Mouse (Mus musculus) hindbrain, embryonic 16.5 days (tissue): ENCODE results near the gene Cdca5. TPM values are rescaled to one million over a fixed set of nuclear protein-coding genes. Genes with fewer than 3 reads are reported as not detected.

Source experiments
- ATAC-seq: fragments of 200-750 bp; cut with Nextera tagmentation; 2 replicates; pipeline ENCODE4 v1.8.0; 2017; ENCODE audit warnings: moderate TSS enrichment, moderate library complexity
- H3K27ac ChIP-seq: fragments of 300-500 bp; sonication (generic); 2 replicates; pipeline ENCODE4 v1.5.1; 2014; ENCODE audit warnings: low read depth, mild to moderate bottlenecking, control low read depth, low read length, moderate library complexity
- H3K27me3 ChIP-seq: fragments of 300-500 bp; sonication (generic); replicated peaks from 2 replicates; pipeline ENCODE4 v1.6.1; 2014; ENCODE audit warnings: low read length; ENCODE audit not compliant: control insufficient read depth, insufficient read depth
- H3K36me3 ChIP-seq: fragments of 300-500 bp; sonication (generic); 2 replicates; pipeline ENCODE4 v1.6.1; 2014; ENCODE audit warnings: mild to moderate bottlenecking, low read length, moderate library complexity, mixed read lengths; ENCODE audit not compliant: control insufficient read depth, insufficient read depth
- H3K4me1 ChIP-seq: fragments of 300-500 bp; sonication (generic); 2 replicates; pipeline ENCODE4 v1.6.1; 2014; ENCODE audit warnings: low read depth, low read length; ENCODE audit not compliant: control insufficient read depth, insufficient read depth
- H3K4me2 ChIP-seq: fragments of 300-500 bp; sonication (generic); 2 replicates; pipeline ENCODE4 v1.6.1; 2014; ENCODE audit warnings: mild to moderate bottlenecking, low read length, control low read depth, moderate library complexity
- H3K4me3 ChIP-seq: fragments of 300-500 bp; sonication (generic); 2 replicates; pipeline ENCODE4 v1.5.1; 2014; ENCODE audit warnings: mild to moderate bottlenecking, low read length, control low read depth, moderate library complexity
- H3K9ac ChIP-seq: fragments of 300-500 bp; sonication (generic); 2 replicates; pipeline ENCODE4 v1.6.1; 2014; ENCODE audit warnings: low read depth, mild to moderate bottlenecking, control low read depth, low read length, moderate library complexity
- H3K9me3 ChIP-seq: fragments of 300-500 bp; sonication (generic); 2 replicates; pipeline ENCODE4 v1.6.1; 2014; ENCODE audit warnings: mild to moderate bottlenecking, low read length, moderate library complexity; ENCODE audit not compliant: control insufficient read depth
- WGBS: fragments of 180-500 bp; shearing (Covaris S2); extraction: QIAGEN DNeasy Blood & Tissue Kit; methylation state at CpG from one replicate; pipeline ENCODE4 v1.1.7; 2014; 5-methylcytosine and 5-hydroxymethylcytosine counted together
- polyA plus RNA-seq: library from polyadenylated mRNA; unstranded; fragments of >200 nt; fragmentation: Nextera tagmentation; extraction: Ambion mirVana; gene quantifications from 2 replicates; pipeline ENCODE4 v1.2.1, GENCODE M21; 2015

The Cdca5 gene
- polyA plus RNA-seq, 1 experiment from 2014 or later: 6.8 TPM

DNA sequence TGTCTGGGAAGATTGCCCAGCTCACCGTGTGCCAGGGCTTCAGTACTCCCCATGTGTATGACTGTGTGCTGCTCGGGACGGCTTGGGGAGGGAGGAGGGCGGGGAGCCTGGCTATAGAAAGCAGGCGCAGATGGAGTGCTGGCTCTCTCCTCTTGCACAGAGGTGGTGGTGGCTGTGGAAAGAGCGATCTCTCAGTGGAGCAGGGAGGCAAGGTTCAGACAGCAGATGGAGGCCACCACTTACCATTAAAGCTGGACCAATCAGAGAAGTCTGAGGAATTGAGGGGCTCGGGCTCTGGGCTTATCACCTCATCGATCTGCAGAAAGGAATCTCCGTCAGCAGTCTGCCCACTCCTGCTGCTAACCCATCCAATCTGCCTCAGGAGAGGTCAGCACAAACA, 2.6 kb upstream of the Cdca5 start, which contains the start of gene Gm28374:
Gene Gm28374 (minus strand): TSS at position 101 of the 400 bp plus-strand sequence.
- Histone ChIP-seq H3K4me2 (no peak within 1 kb of the TSS), H3K27me3 (no peaks in the 10 kb centered on the region), H3K4me1 (peaks cover 19% of the 10 kb centered on the region), H3K9me3 (no peaks in the 10 kb centered on the region), H3K9ac (no peak within 1 kb of the TSS), H3K27ac (no peak within 1 kb of the TSS), H3K4me3 (no peak within 1 kb of the TSS), H3K36me3 (peaks cover 15% of the 10 kb centered on the region)
- ATAC-seq: no peak
- WGBS: 82% methylated on average over 9 of the region's 9 CpGs

DNA sequence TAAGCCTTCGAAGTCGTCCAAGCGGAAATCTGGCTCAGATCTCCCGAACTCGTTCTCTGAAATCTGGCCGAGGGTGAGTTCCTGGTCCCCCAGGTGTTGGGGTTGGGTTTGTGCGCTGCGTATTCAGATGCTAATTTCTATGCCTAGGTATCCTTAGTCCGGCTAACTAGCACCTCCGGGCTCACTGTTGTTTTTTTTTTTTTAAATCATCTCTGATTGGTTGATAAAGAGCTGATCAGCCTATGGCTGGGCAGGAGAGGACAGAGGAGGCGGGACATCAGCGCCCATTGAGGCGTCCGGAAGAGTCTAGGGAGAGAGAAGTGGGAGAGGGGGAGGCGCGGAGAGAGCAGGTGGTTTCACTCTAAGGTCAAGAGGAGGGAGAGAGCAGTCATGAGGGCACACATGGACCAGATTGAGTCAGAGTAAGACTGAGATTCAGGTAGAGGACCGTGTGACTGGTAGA, 665 bp downstream of the Cdca5 start:
- H3K27ac ChIP-seq: no peak overlapping the region
- 0 out of 2 replicates have a peak overlapping the region, but pooled peaks have one; percentile 7 for H3K9ac ChIP-seq
- WGBS: 0% methylated on average over 17 of the region's 17 CpGs
- H3K4me2 ChIP-seq: peak overlapping the region; percentile 85
- peak overlapping the region; percentile 53 for H3K4me3 ChIP-seq
- peaks cover 19% of the 10 kb centered on the region for H3K4me1 ChIP-seq
- no peaks in the 10 kb centered on the region for H3K9me3 ChIP-seq
- H3K27me3 ChIP-seq: no peaks in the 10 kb centered on the region
- peak; percentile 60 for ATAC-seq
- H3K36me3 ChIP-seq: peaks cover 10% of the 10 kb centered on the region

DNA sequence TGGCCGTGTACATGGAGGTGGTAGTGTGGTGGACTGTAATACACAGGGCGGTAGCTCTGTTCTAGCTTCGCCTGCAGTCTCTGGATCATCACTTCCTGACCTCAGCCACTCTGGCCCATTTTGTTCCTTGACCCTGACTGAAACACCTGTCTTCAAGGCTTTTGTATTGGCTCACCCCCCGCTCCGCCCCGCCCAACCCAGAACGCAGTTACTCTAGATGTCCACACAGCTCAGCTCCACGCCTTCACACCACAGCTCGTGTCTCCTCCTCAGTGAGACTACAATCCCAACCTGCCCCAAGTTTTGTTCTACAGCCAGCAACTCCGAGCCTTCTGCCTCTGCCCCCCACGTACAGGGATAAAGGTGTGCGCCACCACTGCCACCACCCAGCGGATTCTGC, 4.1 kb downstream of the Cdca5 start:
- Histone ChIP-seq H3K9me3 (no peaks in the 10 kb centered on the region), H3K27ac (no peak overlapping the region), H3K4me1 (peaks cover 12% of the 10 kb centered on the region), H3K27me3 (no peaks in the 10 kb centered on the region), H3K4me3 (no peak overlapping the region), H3K4me2 (no peak overlapping the region), H3K36me3 (no peaks in the 10 kb centered on the region), H3K9ac (no peak overlapping the region)
- WGBS: 91% methylated on average over 13 of the region's 13 CpGs
- ATAC-seq: no peak

DNA sequence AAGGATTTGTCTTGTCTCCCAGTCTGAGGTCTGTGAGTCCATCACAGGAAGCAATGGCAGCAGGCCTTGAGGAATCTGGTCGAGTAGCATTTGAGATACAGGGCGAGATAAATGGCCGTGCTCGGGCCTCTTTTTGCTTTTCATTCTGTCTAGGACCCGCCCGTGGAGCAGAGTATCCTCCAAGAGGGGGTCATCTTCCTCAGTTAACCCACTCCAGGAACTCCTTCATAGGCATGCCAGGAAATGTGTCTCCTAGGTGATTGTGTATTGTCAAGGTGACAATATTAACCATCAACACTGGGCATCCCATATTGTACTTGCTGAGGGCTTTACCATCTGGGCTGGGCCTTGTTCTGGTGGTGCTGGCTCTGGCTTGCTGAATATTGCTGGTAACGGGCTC, 9.3 kb downstream of the Cdca5 start, which contains the start of gene AC131692.1:
Gene AC131692.1 (plus strand): TSS at position 301 of the 400 bp plus-strand sequence.
- ATAC-seq: no peak
- WGBS: 90% methylated on average over 7 of the region's 7 CpGs
- no peak within 1 kb of the TSS for H3K9ac ChIP-seq

DNA sequence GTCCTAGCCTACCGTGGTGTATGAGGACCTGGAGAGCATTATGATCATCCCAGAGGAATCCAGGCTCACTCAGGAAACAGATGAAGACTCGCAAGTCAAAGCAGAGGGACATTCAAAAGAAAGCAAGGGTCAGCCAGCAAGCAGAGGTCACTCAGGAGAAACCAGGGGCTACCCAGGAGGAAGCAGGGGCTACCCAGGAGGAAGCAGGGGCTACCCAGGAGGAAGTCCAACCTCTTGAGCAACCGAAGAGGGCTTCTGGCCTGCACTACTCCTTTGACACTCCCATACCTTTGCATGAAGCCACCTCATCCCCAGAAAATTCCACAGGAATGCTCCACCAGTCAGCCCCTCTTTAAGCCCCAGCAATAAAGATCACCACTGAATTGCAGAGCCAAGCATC, 13.1 kb downstream of the Cdca5 start:
- no peak overlapping the region for H3K27ac ChIP-seq
- no peaks in the 10 kb centered on the region for H3K27me3 ChIP-seq
- H3K9ac ChIP-seq: no peak overlapping the region
- WGBS: 80% methylated on average over 3 of the region's 3 CpGs
- no peaks in the 10 kb centered on the region for H3K36me3 ChIP-seq
- no peak overlapping the region for H3K4me3 ChIP-seq
- no peaks in the 10 kb centered on the region for H3K9me3 ChIP-seq
- ATAC-seq: no peak
- H3K4me2 ChIP-seq: no peak overlapping the region
- no peaks in the 10 kb centered on the region for H3K4me1 ChIP-seq

More for the DNA sequence above, 9.3 kb downstream of the Cdca5 start, which contains the start of gene AC131692.1:
- no peaks in the 10 kb centered on the region for H3K27me3 ChIP-seq
- H3K4me3 ChIP-seq: no peak within 1 kb of the TSS
- H3K27ac ChIP-seq: no peak within 1 kb of the TSS
- no peaks in the 10 kb centered on the region for H3K4me1 ChIP-seq
- no peak within 1 kb of the TSS for H3K4me2 ChIP-seq
- H3K9me3 ChIP-seq: no peaks in the 10 kb centered on the region
- H3K36me3 ChIP-seq: no peaks in the 10 kb centered on the region

DNA sequence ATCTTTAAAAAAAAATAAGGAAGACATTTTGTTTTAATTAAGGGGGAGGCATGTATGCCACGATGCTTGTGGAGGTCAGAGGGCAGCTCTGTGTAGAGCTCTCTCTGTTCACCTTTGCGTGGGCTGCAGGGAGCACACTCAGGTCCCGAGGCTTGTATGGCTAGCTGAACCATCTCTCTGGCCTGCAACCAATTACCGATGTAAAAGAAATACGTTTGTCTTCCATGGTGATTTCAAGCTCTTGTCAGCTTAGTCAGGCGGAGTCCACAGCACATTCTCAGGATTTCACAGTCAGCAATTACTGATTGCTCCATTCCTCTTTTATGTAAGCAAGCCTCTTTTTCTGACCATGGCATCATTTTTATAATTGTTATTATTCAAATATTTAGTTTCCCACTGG, 16.4 kb downstream of the Cdca5 start:
- 65% methylated on average over 6 of the region's 6 CpGs for WGBS

DNA sequence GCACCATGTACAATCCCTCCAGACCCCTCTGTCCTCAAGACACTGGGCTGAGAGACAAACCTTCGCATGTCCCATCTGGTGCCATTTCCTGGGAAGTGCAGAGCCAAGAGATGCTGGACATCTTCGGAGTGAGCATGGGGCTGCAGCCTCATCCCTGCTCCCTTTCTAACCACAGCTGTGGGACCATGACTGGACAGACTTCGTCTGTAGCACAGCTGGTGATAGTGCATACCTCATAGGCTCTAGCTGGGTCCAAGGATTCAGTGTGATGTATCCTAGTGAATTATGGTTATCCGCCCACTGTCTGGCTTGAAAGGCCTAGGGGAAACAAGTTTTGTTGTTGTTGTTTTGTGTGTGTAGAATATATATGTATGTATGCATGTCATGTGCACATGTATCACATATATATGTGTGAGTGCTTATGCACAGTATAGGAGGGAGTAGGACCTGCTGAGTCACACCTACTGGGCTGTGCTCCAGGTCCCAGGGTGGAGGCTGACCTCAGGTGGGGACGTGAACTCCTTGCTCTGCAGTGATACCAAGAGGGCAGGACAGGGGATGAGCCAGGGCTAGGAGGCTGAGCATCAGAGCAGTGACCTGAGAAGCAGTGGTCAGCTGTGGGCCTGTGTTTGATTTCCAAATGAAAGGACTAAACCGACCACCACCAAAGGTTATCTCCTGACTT, 17.5 kb downstream of the Cdca5 start:
- Histone ChIP-seq H3K9ac (no peak overlapping the region), H3K4me2 (no peak overlapping the region), H3K9me3 (no peaks in the 10 kb centered on the region), H3K36me3 (no peaks in the 10 kb centered on the region), H3K27me3 (no peaks in the 10 kb centered on the region), H3K27ac (no peak overlapping the region), H3K4me3 (no peak overlapping the region), H3K4me1 (no peaks in the 10 kb centered on the region)
- WGBS: 78% methylated on average over 6 of the region's 6 CpGs
- no peak for ATAC-seq

More for the DNA sequence above, 16.4 kb downstream of the Cdca5 start:
- Histone ChIP-seq H3K4me2 (no peak overlapping the region), H3K4me1 (no peaks in the 10 kb centered on the region), H3K36me3 (no peaks in the 10 kb centered on the region), H3K27ac (no peak overlapping the region), H3K9ac (no peak overlapping the region), H3K4me3 (no peak overlapping the region), H3K27me3 (no peaks in the 10 kb centered on the region), H3K9me3 (no peaks in the 10 kb centered on the region)
- ATAC-seq: no peak

DNA sequence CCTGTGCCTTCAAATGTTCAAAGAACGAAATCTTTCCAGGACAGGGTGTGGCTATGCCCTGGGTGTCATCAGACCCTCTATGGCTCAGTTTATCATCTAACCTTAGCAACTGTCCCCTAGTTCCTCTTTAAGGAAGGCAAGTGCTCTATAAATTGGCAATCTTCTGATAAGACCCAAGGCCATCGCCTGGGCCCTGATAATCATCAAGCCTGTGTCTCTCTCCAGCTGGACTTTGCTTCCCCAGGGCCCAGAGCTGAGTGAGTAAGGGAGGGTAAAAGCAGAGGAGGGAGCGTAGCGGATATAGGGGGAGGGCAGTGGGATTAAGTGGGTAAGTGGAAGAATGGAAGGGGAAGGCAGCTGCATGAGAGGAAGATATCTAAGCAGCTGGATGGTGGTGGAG, 19.7 kb downstream of the Cdca5 start:
- 84% methylated on average over 4 of the region's 4 CpGs for WGBS

DNA sequence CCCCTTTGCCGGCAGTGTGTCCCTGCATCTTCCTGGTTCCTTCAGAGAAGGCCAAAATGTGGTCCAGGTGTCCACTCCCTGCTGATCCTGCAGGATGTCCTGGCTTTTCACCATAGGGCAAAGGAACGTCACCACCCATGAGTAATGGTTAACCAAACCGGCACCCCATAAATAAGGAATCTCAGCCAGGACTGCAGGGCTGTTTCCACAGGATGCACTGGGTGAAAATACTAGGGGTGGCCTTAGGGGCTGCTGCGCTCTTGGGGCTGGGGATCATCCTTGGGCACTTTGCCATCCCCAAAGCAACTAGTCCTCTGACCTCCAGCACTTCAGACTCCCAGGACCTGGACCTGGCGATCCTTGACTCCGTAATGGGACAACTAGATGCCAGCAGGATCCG, 20.8 kb downstream of the Cdca5 start, which contains the start of gene Naaladl1:
Gene Naaladl1 (plus strand): TSS at position 197 of the 400 bp plus-strand sequence.
- Histone ChIP-seq H3K36me3 (no peaks in the 10 kb centered on the region), H3K9ac (no peak within 1 kb of the TSS), H3K9me3 (no peaks in the 10 kb centered on the region), H3K4me3 (no peak within 1 kb of the TSS), H3K27ac (no peak within 1 kb of the TSS), H3K27me3 (no peaks in the 10 kb centered on the region), H3K4me1 (no peaks in the 10 kb centered on the region), H3K4me2 (no peak within 1 kb of the TSS)
- ATAC-seq: no peak
- 83% methylated on average over 7 of the region's 7 CpGs for WGBS

More for the DNA sequence above, 19.7 kb downstream of the Cdca5 start:
- H3K27ac ChIP-seq: no peak overlapping the region
- H3K4me2 ChIP-seq: no peak overlapping the region
- H3K9ac ChIP-seq: no peak overlapping the region
- H3K4me1 ChIP-seq: no peaks in the 10 kb centered on the region
- no peak for ATAC-seq
- H3K9me3 ChIP-seq: no peaks in the 10 kb centered on the region
- H3K27me3 ChIP-seq: no peaks in the 10 kb centered on the region
- no peak overlapping the region for H3K4me3 ChIP-seq
- H3K36me3 ChIP-seq: no peaks in the 10 kb centered on the region
